Mouse (Mus musculus) forebrain, embryonic 15.5 days (tissue): ENCODE results near the gene Ccz1. TPM values are rescaled to one million over a fixed set of nuclear protein-coding genes. Genes with fewer than 3 reads are reported as not detected.
A peak's percentile ranks its signal among the peaks of the same experiment; 100 is the strongest.

Source experiments
- ATAC-seq: fragments of 200-750 bp; cut with Nextera tagmentation; replicated peaks from 2 replicates; pipeline ENCODE4 v1.8.0; 2017; ENCODE audit warnings: mild to moderate bottlenecking, moderate TSS enrichment, moderate library complexity
- H3K27ac ChIP-seq: fragments of 300-500 bp; sonication (generic); replicated peaks from 2 replicates; pipeline ENCODE4 v1.5.1; 2015; ENCODE audit warnings: mild to moderate bottlenecking, inconsistent platforms
- H3K27me3 ChIP-seq: fragments of 300-500 bp; sonication (generic); 2 replicates; pipeline ENCODE4 v1.6.1; 2015; ENCODE audit warnings: inconsistent platforms
- H3K36me3 ChIP-seq: fragments of 300-500 bp; sonication (generic); 2 replicates; pipeline ENCODE4 v1.6.1; 2015; ENCODE audit warnings: mild to moderate bottlenecking, inconsistent platforms
- H3K4me1 ChIP-seq: fragments of 300-500 bp; sonication (generic); 2 replicates; pipeline ENCODE4 v1.6.1; 2015; ENCODE audit warnings: inconsistent platforms
- H3K4me2 ChIP-seq: fragments of 300-500 bp; sonication (generic); replicated peaks from 2 replicates; pipeline ENCODE4 v1.6.1; 2015; ENCODE audit warnings: mild to moderate bottlenecking, inconsistent platforms
- H3K4me3 ChIP-seq: fragments of 300-500 bp; sonication (generic); 2 replicates; pipeline ENCODE4 v1.5.1; 2015; ENCODE audit warnings: mild to moderate bottlenecking, inconsistent platforms
- H3K9ac ChIP-seq: fragments of 300-500 bp; sonication (generic); replicated peaks from 2 replicates; pipeline ENCODE4 v1.6.1; 2015; ENCODE audit warnings: mild to moderate bottlenecking, inconsistent platforms
- H3K9me3 ChIP-seq: fragments of 300-500 bp; sonication (generic); 2 replicates; pipeline ENCODE4 v1.6.1; 2016; ENCODE audit warnings: inconsistent platforms
- WGBS: fragments of 180-500 bp; shearing (Covaris S2); methylation state at CpG from one replicate; pipeline ENCODE4 v1.1.7; 2015; ENCODE audit warnings: mixed read lengths; 5-methylcytosine and 5-hydroxymethylcytosine counted together
- polyA plus RNA-seq: library from polyadenylated mRNA; unstranded; fragments of >200 nt; fragmentation: Nextera tagmentation; extraction: Ambion mirVana; gene quantifications from 2 replicates; pipeline ENCODE4 v1.2.1, GENCODE M21; 2015

The Ccz1 gene
- polyA plus RNA-seq, 1 experiment from 2014 or later: 90.9 TPM

DNA sequence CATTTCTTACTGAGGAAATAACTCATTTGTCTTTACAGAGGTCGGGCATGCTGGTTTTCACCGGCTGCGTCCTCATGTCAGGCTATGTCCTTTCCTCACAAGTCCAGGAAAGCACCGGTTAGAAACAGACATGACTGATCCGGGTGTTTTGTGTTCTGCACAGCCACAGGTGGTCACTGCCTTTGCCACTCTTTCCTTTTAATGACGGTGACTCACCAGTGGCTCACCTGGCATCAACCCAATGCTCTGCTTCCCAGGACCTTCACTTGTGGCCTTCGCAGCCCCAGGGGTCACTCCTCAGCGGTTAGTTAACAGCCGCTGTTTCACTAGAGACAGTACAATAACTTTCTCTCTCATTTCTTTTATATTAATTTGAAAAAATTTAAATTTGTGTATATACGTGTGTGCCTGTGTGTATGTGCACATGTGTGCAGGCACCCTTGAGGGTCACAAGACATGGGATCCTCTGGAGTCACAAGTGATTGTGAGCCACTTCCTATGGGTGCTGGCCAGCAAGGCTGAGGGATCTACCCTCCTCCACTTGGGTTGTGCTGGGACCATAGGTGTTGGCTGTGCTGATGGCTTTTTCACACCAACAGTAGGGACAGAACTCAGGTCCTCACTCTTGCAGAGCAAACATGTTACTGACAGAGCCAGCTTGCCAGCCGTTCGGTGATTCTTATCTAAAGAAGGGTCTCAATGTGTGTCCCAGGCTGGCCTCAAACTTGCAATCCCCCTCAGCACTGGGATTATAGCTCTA, 48.9 kb downstream of the Ccz1 start:
- Histone ChIP-seq H3K27ac (no peak overlapping the region), H3K4me1 (no peaks in the 10 kb centered on the region), H3K36me3 (no peaks in the 10 kb centered on the region), H3K4me2 (no peak overlapping the region), H3K9ac (no peak overlapping the region), H3K9me3 (no peaks in the 10 kb centered on the region), H3K27me3 (no peaks in the 10 kb centered on the region), H3K4me3 (no peak overlapping the region)
- 89% methylated on average over 12 of the region's 12 CpGs for WGBS
- no peak for ATAC-seq

DNA sequence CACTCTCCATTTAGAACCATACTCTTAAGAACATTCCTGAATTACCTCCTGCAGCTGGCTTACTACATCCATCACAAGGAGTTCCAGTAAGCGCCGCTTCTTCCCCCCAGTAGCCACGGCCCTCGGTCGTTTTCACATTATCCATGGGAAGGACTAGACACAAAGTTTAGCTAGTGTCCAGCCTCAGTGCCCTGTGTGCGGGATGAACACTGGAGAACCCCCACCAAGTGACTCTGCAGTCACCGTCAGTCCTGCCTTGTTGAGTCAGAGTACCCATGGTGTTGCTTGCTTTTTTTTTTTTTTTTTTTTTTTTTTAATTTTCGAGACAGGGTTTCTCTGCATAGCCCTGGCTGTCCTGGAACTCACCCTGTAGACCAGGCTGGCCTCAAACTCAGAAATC, 53.5 kb downstream of the Ccz1 start:
- Histone ChIP-seq H3K27me3 (no peaks in the 10 kb centered on the region), H3K9me3 (no peaks in the 10 kb centered on the region), H3K4me2 (no peak overlapping the region), H3K4me1 (no peaks in the 10 kb centered on the region), H3K4me3 (no peak overlapping the region), H3K27ac (no peak overlapping the region), H3K36me3 (0 out of 2 replicates have a peak, but pooled peaks cover 4% of the 10 kb centered on the region), H3K9ac (no peak overlapping the region)
- WGBS: 79% methylated on average over 8 of the region's 8 CpGs
- no peak for ATAC-seq

DNA sequence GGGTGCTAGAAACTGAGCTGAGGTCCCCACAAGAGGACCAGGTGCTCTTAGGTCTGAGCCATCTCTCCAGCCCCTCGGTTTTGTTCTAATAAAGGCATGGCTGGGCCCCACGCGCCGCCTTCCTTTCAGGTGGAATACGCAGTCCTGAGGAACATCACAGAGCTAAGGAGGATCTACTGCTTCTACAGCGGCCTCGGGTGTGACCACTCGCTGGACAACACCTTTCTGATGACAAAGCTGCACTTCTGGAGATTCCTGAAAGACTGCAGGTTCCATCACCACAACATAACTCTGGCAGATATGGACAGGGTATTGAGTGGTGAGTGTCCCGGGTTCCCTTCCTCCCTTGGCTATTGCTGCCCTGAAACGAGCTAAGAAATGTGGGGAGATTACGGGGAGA, 55.1 kb downstream of the Ccz1 start:
- H3K27ac ChIP-seq: no peak overlapping the region
- H3K27me3 ChIP-seq: no peaks in the 10 kb centered on the region
- H3K9me3 ChIP-seq: no peaks in the 10 kb centered on the region
- 93% methylated on average over 11 of the region's 11 CpGs for WGBS
- H3K4me2 ChIP-seq: no peak overlapping the region
- H3K4me1 ChIP-seq: no peaks in the 10 kb centered on the region
- H3K36me3 ChIP-seq: 0 out of 2 replicates have a peak, but pooled peaks cover 4% of the 10 kb centered on the region
- no peak for ATAC-seq
- no peak overlapping the region for H3K4me3 ChIP-seq
- H3K9ac ChIP-seq: no peak overlapping the region

DNA sequence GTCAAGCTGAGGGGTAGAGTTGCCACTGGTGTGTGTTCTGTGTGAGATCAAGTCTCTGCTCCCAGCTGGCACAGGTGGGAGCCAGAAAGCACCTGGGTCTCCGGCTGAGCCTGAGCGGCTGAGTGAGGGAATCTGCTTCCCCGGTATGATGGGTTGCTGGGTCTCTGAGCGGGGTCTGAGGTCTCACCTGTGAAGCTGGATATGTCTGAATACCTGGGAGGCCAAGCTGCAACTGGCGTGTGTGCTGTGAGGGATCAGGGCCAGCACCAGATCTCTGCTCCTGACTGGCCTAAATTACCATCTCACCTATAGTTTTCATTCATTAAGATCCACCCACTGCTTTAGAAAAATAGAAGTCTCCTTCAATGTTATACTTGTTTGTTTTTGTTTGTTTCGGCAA, 57.6 kb downstream of the Ccz1 start:
- no peak overlapping the region for H3K4me3 ChIP-seq
- H3K27ac ChIP-seq: no peak overlapping the region
- ATAC-seq: no peak
- no peaks in the 10 kb centered on the region for H3K9me3 ChIP-seq
- no peaks in the 10 kb centered on the region for H3K4me1 ChIP-seq
- 0 out of 2 replicates have a peak, but pooled peaks cover 4% of the 10 kb centered on the region for H3K36me3 ChIP-seq
- no peak overlapping the region for H3K4me2 ChIP-seq
- no peak overlapping the region for H3K9ac ChIP-seq
- H3K27me3 ChIP-seq: no peaks in the 10 kb centered on the region
- 94% methylated on average over 6 of the region's 6 CpGs for WGBS

DNA sequence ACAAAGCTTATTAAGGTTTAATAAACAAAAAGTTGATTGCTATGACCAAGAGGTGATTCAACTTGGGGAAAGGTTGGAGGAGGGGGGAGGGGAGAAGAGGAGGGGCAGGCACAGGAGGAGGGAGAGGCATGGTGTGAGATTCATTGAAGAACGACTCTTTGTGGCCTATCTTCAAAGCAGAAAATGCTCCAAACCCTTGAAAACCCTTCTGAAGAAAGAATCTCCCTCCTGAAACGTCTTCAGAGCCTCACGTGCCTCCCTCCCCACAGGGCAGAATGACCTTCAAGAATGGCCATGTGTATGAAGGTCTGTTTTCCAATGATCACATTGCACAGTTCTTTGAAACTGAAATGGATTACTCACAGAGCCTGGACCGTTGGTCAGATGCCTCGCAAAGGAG, 64.7 kb downstream of the Ccz1 start:
- no peak for ATAC-seq
- Histone ChIP-seq H3K27ac (no peak overlapping the region), H3K36me3 (no peaks in the 10 kb centered on the region), H3K9ac (no peak overlapping the region), H3K27me3 (no peaks in the 10 kb centered on the region), H3K4me1 (no peaks in the 10 kb centered on the region), H3K4me2 (no peak overlapping the region), H3K4me3 (no peak overlapping the region), H3K9me3 (no peaks in the 10 kb centered on the region)
- WGBS: 41% methylated on average over 5 of the region's 5 CpGs

DNA sequence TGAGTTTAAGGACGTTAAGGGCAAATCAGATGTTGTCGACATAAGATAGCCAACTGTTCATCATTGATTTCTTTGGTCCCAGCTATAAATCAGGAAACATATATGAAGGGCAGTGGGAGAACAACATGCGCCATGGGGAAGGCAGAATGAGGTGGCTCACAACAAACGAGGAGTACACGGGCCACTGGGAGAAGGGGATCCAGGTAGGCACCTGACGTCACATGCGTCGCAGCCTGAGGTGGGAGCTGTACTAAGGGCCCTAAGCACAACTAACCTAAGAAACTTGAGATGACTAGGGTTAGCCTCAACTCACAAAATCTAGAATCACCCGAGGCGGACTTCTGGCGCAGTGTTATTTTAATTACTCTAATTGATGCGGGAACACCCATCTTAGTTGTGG, 66.3 kb downstream of the Ccz1 start:
- Histone ChIP-seq H3K4me3 (no peak overlapping the region), H3K36me3 (no peaks in the 10 kb centered on the region), H3K4me2 (no peak overlapping the region), H3K4me1 (no peaks in the 10 kb centered on the region), H3K27ac (no peak overlapping the region), H3K27me3 (no peaks in the 10 kb centered on the region), H3K9me3 (no peaks in the 10 kb centered on the region), H3K9ac (no peak overlapping the region)
- 91% methylated on average over 12 of the region's 12 CpGs for WGBS
- no peak for ATAC-seq

DNA sequence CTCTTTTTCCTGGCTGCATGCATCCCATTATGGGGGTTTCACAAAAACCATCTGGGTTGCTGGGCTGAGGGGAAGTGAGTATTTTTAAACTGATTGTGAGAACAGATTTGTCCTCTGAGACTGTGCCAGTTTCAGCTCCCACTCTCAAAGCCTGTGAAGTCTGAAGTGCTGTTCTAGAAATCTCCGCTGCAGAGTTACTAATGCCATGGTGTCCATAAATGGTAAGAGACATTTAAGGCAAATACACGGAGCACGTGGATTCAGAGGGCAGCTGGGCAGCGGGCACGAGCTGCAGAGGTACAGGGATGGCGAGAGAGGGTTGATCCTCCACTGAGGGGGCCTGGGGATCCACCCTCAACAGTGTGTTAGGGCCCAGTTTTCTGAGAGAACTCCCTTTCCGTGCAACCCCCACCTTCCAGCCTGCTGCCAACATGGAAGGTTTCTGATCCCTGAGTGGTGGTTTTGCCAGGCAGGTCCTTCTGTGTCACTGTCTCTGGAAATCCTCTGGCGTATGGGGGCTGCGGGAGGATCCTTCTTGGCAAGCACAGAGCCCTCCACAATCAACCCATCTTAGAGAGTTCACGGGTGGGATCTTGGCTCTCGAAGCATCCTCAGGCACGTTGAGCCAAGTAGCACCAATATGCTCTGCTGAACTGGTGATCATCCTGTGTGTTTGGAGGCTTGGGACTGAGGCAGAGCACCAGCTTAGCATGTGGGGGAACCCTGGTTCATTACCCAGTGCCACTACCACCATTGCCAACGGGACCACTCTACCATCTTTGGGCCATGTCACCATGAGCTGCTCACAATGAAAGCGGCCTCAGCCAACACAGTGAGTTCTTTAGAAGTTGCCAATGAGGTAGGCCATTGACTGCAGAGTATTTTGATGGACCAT, 71.2 kb downstream of the Ccz1 start:
- peak overlapping the region; percentile 89 for H3K27ac ChIP-seq
- 82% methylated on average over 14 of the region's 14 CpGs for WGBS
- no peaks in the 10 kb centered on the region; the same call in 1 of the 2 replicates for H3K4me1 ChIP-seq
- H3K27me3 ChIP-seq: no peaks in the 10 kb centered on the region
- no peaks in the 10 kb centered on the region for H3K36me3 ChIP-seq
- H3K4me2 ChIP-seq: 0 out of 2 replicates have a peak overlapping the region, but pooled peaks have one; percentile 6
- peak; percentile 70; the same call in 1 of the 2 replicates for ATAC-seq
- H3K4me3 ChIP-seq: no peak overlapping the region
- H3K9ac ChIP-seq: no peak overlapping the region
- H3K9me3 ChIP-seq: no peaks in the 10 kb centered on the region

DNA sequence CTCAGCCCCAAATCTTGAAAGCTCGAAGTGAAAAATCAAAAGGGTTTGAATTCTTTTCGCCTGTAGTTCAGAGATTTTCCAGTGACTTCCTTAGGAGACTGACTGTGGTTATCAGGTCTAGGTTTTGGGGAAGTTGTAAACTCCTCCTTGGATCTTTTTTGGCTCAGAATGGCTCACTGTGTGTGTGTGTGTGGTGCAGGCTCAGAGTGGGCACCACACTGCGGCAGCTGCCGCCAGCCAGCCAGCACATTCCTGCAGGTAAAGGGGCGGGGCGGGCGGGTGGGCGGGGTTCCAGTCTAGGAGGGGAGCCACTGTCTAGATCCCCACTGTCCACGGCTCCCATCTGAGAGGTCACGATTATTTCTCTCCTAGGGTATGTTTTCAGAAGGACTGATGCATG, 73.1 kb downstream of the Ccz1 start:
- no peaks in the 10 kb centered on the region for H3K9me3 ChIP-seq
- 20% methylated on average over 10 of the region's 10 CpGs for WGBS
- no peak overlapping the region for H3K4me3 ChIP-seq
- H3K27me3 ChIP-seq: no peaks in the 10 kb centered on the region
- H3K27ac ChIP-seq: no peak overlapping the region
- H3K36me3 ChIP-seq: no peaks in the 10 kb centered on the region
- H3K4me1 ChIP-seq: no peaks in the 10 kb centered on the region; the same call in 1 of the 2 replicates
- H3K9ac ChIP-seq: no peak overlapping the region
- H3K4me2 ChIP-seq: no peak overlapping the region
- ATAC-seq: no peak

Other genes with a start within 250 kb of the Ccz1 start
- 46.7 and 47.5 TPM in 2 replicates for gene Eif2ak1, start 197.1 kb downstream of the Ccz1 start, polyA plus RNA-seq
- 0.50 and 0.55 TPM in 2 replicates for gene Ankrd61, start 117.2 kb downstream of the Ccz1 start, polyA plus RNA-seq
- gene Aimp2, start 105.0 kb downstream of the Ccz1 start, polyA plus RNA-seq: 86.5 and 92.8 TPM in 2 replicates
- gene Pms2, start 104.9 kb downstream of the Ccz1 start, polyA plus RNA-seq: 30.2 and 30.7 TPM in 2 replicates
- gene Gm42421, start 86.7 kb downstream of the Ccz1 start, polyA plus RNA-seq: 1.5 and 2.2 TPM in 2 replicates
- 1.9 and 2.1 TPM in 2 replicates for gene Rsph10b, start 81.8 kb downstream of the Ccz1 start, polyA plus RNA-seq
- not detected in 2 replicates for gene Ocm, start 11.8 kb upstream of the Ccz1 start, polyA plus RNA-seq
- 8.4 and 9.1 TPM in 2 replicates for gene Lmtk2, start 85.6 kb upstream of the Ccz1 start, polyA plus RNA-seq
- 0.05 and 0.14 TPM in 2 replicates for gene Bhlha15, start 175.4 kb upstream of the Ccz1 start, polyA plus RNA-seq
- gene Tecpr1, start 208.7 kb upstream of the Ccz1 start, polyA plus RNA-seq: 46.3 and 50.8 TPM in 2 replicates
- 111 and 115 TPM in 2 replicates for gene Bri3, start 229.6 kb upstream of the Ccz1 start, polyA plus RNA-seq